Mouse (Mus musculus): ENCODE data around the gene Plac8. TPM values are rescaled to one million over a fixed set of nuclear protein-coding genes. Genes with fewer than 3 reads are reported as not detected.

Gene Plac8
- total and polyA plus RNA-seq, 2 experiments from 2014 or later, result 3.2 to 5.2 TPM

- no peaks in the 10 kb centered on the region for H3K4me1 ChIP-seq (ENCODE audit: control insufficient read depth, insufficient read depth)
These were observed 15.1 kb upstream of the Plac8 start for GRCm38 (mm10) chr5:100587136-100587535.

GRCm38 (mm10) chr5:100585657-100586056 is 13.6 kb upstream of the Plac8 start:
- Histone ChIP-seq H3K4me3 (ENCODE audit: low read depth, low read length) (no peak overlapping the region), H3K4me1 (ENCODE audit: control insufficient read depth, insufficient read depth) (no peaks in the 10 kb centered on the region), H3K9ac (replicated peaks; ENCODE audit: low read depth, low read length) (no peak overlapping the region), H3K27ac (ENCODE audit: low read depth) (no peak overlapping the region), H3K4me2 (ENCODE audit: low read depth, low read length) (no peak overlapping the region), H3K27me3 (ENCODE audit: control insufficient read depth, insufficient read depth, low read length) (no peaks in the 10 kb centered on the region), H3K9me3 (replicated peaks; ENCODE audit: control insufficient read depth, low read length) (no peaks in the 10 kb centered on the region), H3K36me3 (replicated peaks; ENCODE audit: control insufficient read depth, insufficient read depth, low read length) (no peaks in the 10 kb centered on the region)
- TF ChIP-seq CTCF (IDR thresholded peaks at IDR 0.05; ENCODE audit: low read depth) (no peak), EP300 (IDR thresholded peaks at IDR 0.05; ENCODE audit: low read depth) (no peak)
- DNase-seq (ENCODE audit: low spot score) (no peak), ATAC-seq (ENCODE audit: insufficient read depth, low read depth) (no peak)
- WGBS, result 84% methylated on average over 3 of the region's 3 CpGs

More at GRCm38 (mm10) chr5:100587136-100587535, 15.1 kb upstream of the Plac8 start:
- Histone ChIP-seq H3K4me3 (ENCODE audit: low read depth, low read length) (no peak overlapping the region), H3K27me3 (ENCODE audit: control insufficient read depth, insufficient read depth, low read length) (no peaks in the 10 kb centered on the region), H3K9me3 (replicated peaks; ENCODE audit: control insufficient read depth, low read length) (no peaks in the 10 kb centered on the region), H3K9ac (replicated peaks; ENCODE audit: low read depth, low read length) (no peak overlapping the region), H3K27ac (ENCODE audit: low read depth) (no peak overlapping the region), H3K36me3 (replicated peaks; ENCODE audit: control insufficient read depth, insufficient read depth, low read length) (no peaks in the 10 kb centered on the region), H3K4me2 (ENCODE audit: low read depth, low read length) (no peak overlapping the region)
- ATAC-seq (ENCODE audit: insufficient read depth, low read depth), result no peak
- 79% methylated on average over 7 of the region's 7 CpGs for WGBS
- no peak for TF ChIP-seq EP300 (IDR thresholded peaks at IDR 0.05; ENCODE audit: low read depth)
- TF ChIP-seq CTCF (IDR thresholded peaks at IDR 0.05; ENCODE audit: low read depth), result no peak
- no peak for DNase-seq (ENCODE audit: low spot score)

GRCm38 (mm10) chr5:100585206-100585644 is 13.2 kb upstream of the Plac8 start:
- no peaks in the 10 kb centered on the region for H3K36me3 ChIP-seq (replicated peaks; ENCODE audit: control insufficient read depth, insufficient read depth, low read length)
- no peaks in the 10 kb centered on the region for H3K4me1 ChIP-seq (ENCODE audit: control insufficient read depth, insufficient read depth)
- H3K4me3 ChIP-seq (ENCODE audit: low read depth, low read length), result no peak overlapping the region
- no peak overlapping the region for H3K27ac ChIP-seq (ENCODE audit: low read depth)
- no peaks in the 10 kb centered on the region for H3K27me3 ChIP-seq (ENCODE audit: control insufficient read depth, insufficient read depth, low read length)
- DNase-seq (ENCODE audit: low spot score), result no peak
- ATAC-seq (ENCODE audit: insufficient read depth, low read depth), result no peak
- H3K9ac ChIP-seq (replicated peaks; ENCODE audit: low read depth, low read length), result no peak overlapping the region
- 82% methylated on average over 8 of the region's 8 CpGs for WGBS
- H3K4me2 ChIP-seq (ENCODE audit: low read depth, low read length), result no peak overlapping the region
- no peak for TF ChIP-seq EP300 (IDR thresholded peaks at IDR 0.05; ENCODE audit: low read depth)
- H3K9me3 ChIP-seq (replicated peaks; ENCODE audit: control insufficient read depth, low read length), result no peaks in the 10 kb centered on the region

- H3K27ac ChIP-seq (ENCODE audit: low read depth), result no peak overlapping the region
- TF ChIP-seq CTCF (IDR thresholded peaks at IDR 0.05; ENCODE audit: low read depth), result no peak
- no peak for TF ChIP-seq EP300 (IDR thresholded peaks at IDR 0.05; ENCODE audit: low read depth)
- H3K9ac ChIP-seq (replicated peaks; ENCODE audit: low read depth, low read length), result no peak overlapping the region
- ATAC-seq (ENCODE audit: insufficient read depth, low read depth) (no peak), DNase-seq (ENCODE audit: low spot score) (no peak)
- 82% methylated on average over 7 of the region's 7 CpGs for WGBS
- no peaks in the 10 kb centered on the region for H3K9me3 ChIP-seq (replicated peaks; ENCODE audit: control insufficient read depth, low read length)
- H3K4me2 ChIP-seq (ENCODE audit: low read depth, low read length), result no peak overlapping the region
- H3K4me1 ChIP-seq (ENCODE audit: control insufficient read depth, insufficient read depth), result no peaks in the 10 kb centered on the region
- no peaks in the 10 kb centered on the region for H3K27me3 ChIP-seq (ENCODE audit: control insufficient read depth, insufficient read depth, low read length)
- H3K36me3 ChIP-seq (replicated peaks; ENCODE audit: control insufficient read depth, insufficient read depth, low read length), result no peaks in the 10 kb centered on the region
- H3K4me3 ChIP-seq (ENCODE audit: low read depth, low read length), result no peak overlapping the region
These were observed 11.0 kb upstream of the Plac8 start for GRCm38 (mm10) chr5:100583066-100583465.

- no peak for TF ChIP-seq EP300 (IDR thresholded peaks at IDR 0.05; ENCODE audit: low read depth)
- TF ChIP-seq CTCF (IDR thresholded peaks at IDR 0.05; ENCODE audit: low read depth), result no peak
- Histone ChIP-seq H3K9me3 (replicated peaks; ENCODE audit: control insufficient read depth, low read length) (no peaks in the 10 kb centered on the region), H3K9ac (replicated peaks; ENCODE audit: low read depth, low read length) (no peak overlapping the region), H3K4me3 (ENCODE audit: low read depth, low read length) (no peak overlapping the region), H3K4me2 (ENCODE audit: low read depth, low read length) (no peak overlapping the region), H3K27ac (ENCODE audit: low read depth) (no peak overlapping the region), H3K27me3 (ENCODE audit: control insufficient read depth, insufficient read depth, low read length) (no peaks in the 10 kb centered on the region), H3K36me3 (replicated peaks; ENCODE audit: control insufficient read depth, insufficient read depth, low read length) (no peaks in the 10 kb centered on the region), H3K4me1 (ENCODE audit: control insufficient read depth, insufficient read depth) (no peaks in the 10 kb centered on the region)
- DNase-seq (ENCODE audit: low spot score), result no peak
- WGBS, result 86% methylated on average over 5 of the region's 5 CpGs
- ATAC-seq (ENCODE audit: insufficient read depth, low read depth), result no peak
These were observed 10.4 kb upstream of the Plac8 start for GRCm38 (mm10) chr5:100582435-100582826.

GRCm38 (mm10) chr5:100581622-100582434 is 9.8 kb upstream of the Plac8 start:
- no peak for TF ChIP-seq EP300 (IDR thresholded peaks at IDR 0.05; ENCODE audit: low read depth)
- TF ChIP-seq CTCF (IDR thresholded peaks at IDR 0.05; ENCODE audit: low read depth), result no peak
- H3K9me3 ChIP-seq (replicated peaks; ENCODE audit: control insufficient read depth, low read length), result no peaks in the 10 kb centered on the region
- no peaks in the 10 kb centered on the region for H3K4me1 ChIP-seq (ENCODE audit: control insufficient read depth, insufficient read depth)
- H3K4me2 ChIP-seq (ENCODE audit: low read depth, low read length), result no peak overlapping the region
- no peaks in the 10 kb centered on the region for H3K27me3 ChIP-seq (ENCODE audit: control insufficient read depth, insufficient read depth, low read length)
- ATAC-seq (ENCODE audit: insufficient read depth, low read depth) (no peak), DNase-seq (ENCODE audit: low spot score) (no peak)
- WGBS, result 45% methylated on average over 11 of the region's 11 CpGs
- no peak overlapping the region for H3K4me3 ChIP-seq (ENCODE audit: low read depth, low read length)
- no peaks in the 10 kb centered on the region for H3K36me3 ChIP-seq (replicated peaks; ENCODE audit: control insufficient read depth, insufficient read depth, low read length)
- no peak overlapping the region for H3K9ac ChIP-seq (replicated peaks; ENCODE audit: low read depth, low read length)
- no peak overlapping the region for H3K27ac ChIP-seq (ENCODE audit: low read depth)

Data from heart, postnatal 0 days (tissue).